In the genomic region with DNA sequence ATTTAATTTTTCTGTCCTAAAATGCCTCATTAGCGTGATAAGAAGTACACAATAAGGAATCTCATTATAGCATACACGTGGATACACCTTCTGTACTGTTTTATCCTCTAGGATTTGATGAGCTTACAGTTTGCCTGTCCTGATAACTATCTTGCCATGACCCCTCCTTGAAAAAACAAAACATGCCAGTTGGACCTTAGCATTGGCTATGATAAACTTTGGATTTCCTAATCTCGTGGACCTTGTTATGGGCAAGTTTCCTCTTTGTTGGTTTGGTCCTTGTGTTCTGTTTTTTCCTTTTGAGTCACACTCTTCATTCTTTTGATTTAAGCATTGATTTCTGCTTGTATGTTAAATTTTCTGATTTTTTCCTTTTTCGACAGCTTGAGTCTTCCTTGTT, we compare ENCODE assay signal across 36 mouse cellular contexts. TPM values are rescaled to one million over a fixed set of nuclear protein-coding genes. Genes with fewer than 3 reads are reported as not detected.
"Had no signal": no experiment of that assay in that cellular context is flagged by ENCODE, and none has a peak within 500 bp of the region (broad histone marks: within the 10 kb centered on the region; RNA-seq: fewer than 3 reads in every experiment).

No protein-coding gene starts in this region.

- DNase-seq: cerebellum, adult 2 months; cerebellum, adult 8-10 months; cerebellum, adult 9-10 months; cerebellum, adult 9-11 months; cerebellum, postnatal 10 days; cerebellum, postnatal 14 days; cerebellum, postnatal 25 days; cerebellum, postnatal 36 days; embryo, embryonic 11 days; forebrain, postnatal 0 days; gastrocnemius, adult 2 months; gastrocnemius, postnatal 10 days; gastrocnemius, postnatal 14 days; gastrocnemius, postnatal 25 days; gastrocnemius, postnatal 36 days; heart, adult 11 months; heart, adult 18-20 months; heart, adult 2 months had no signal

- H3K9ac ChIP-seq: embryonic facial prominence, embryonic 12.5 days; embryonic facial prominence, embryonic 13.5 days; embryonic facial prominence, embryonic 15.5 days; forebrain, embryonic 12.5 days; forebrain, embryonic 13.5 days; forebrain, embryonic 15.5 days; forebrain, postnatal 0 days had no signal

- H3K36me3 ChIP-seq: embryonic facial prominence, embryonic 10.5 days; embryonic facial prominence, embryonic 12.5 days; embryonic facial prominence, embryonic 13.5 days; embryonic facial prominence, embryonic 15.5 days; forebrain, embryonic 10.5 days; forebrain, embryonic 12.5 days; forebrain, embryonic 15.5 days had no signal

- H3K4me3 ChIP-seq: embryonic facial prominence, embryonic 10.5 days; embryonic facial prominence, embryonic 12.5 days; embryonic facial prominence, embryonic 13.5 days; embryonic facial prominence, embryonic 15.5 days; erythroblast, embryonic 14.5 days; forebrain, embryonic 10.5 days; forebrain, embryonic 12.5 days; forebrain, embryonic 13.5 days; forebrain, embryonic 15.5 days; gastrocnemius, adult 2 months; heart, adult 2 months had no signal

- H3K9me3 ChIP-seq: embryonic facial prominence, embryonic 12.5 days; embryonic facial prominence, embryonic 13.5 days; embryonic facial prominence, embryonic 15.5 days had no signal

- ATAC-seq: forebrain, embryonic 13.5 days; forebrain, embryonic 14.5 days; forebrain, embryonic 15.5 days; forebrain, embryonic 16.5 days; forebrain, postnatal 0 days had no signal

- H3K27ac ChIP-seq: embryonic facial prominence, embryonic 10.5 days; embryonic facial prominence, embryonic 12.5 days; embryonic facial prominence, embryonic 13.5 days; embryonic facial prominence, embryonic 15.5 days; forebrain, embryonic 10.5 days; forebrain, embryonic 12.5 days; forebrain, embryonic 13.5 days; forebrain, embryonic 15.5 days; gastrocnemius, adult 2 months; heart, adult 2 months had no signal

- H3K4me2 ChIP-seq: embryonic facial prominence, embryonic 12.5 days; embryonic facial prominence, embryonic 13.5 days; embryonic facial prominence, embryonic 15.5 days; forebrain, embryonic 12.5 days; forebrain, embryonic 13.5 days; forebrain, embryonic 15.5 days had no signal

- H3K27me3 ChIP-seq: embryonic facial prominence, embryonic 12.5 days; embryonic facial prominence, embryonic 13.5 days; embryonic facial prominence, embryonic 15.5 days; forebrain, embryonic 12.5 days; forebrain, embryonic 13.5 days; forebrain, embryonic 15.5 days had no signal

- H3K4me1 ChIP-seq: embryonic facial prominence, embryonic 10.5 days; embryonic facial prominence, embryonic 12.5 days; embryonic facial prominence, embryonic 13.5 days; embryonic facial prominence, embryonic 15.5 days; forebrain, embryonic 10.5 days; forebrain, embryonic 12.5 days; forebrain, embryonic 13.5 days; forebrain, embryonic 15.5 days had no signal

RNA-seq across cellular contexts. Expression of gene Mug1, which starts 10.3 kb away (rescaled TPM):
- total RNA-seq: common myeloid progenitor, adult 5-6 weeks; forebrain, postnatal 0 days; gastrocnemius, adult 2 months; gastrocnemius, postnatal 14 days; gastrocnemius, postnatal 25 days; granulocyte monocyte progenitor cell, adult 5-6 weeks; heart, adult 18-20 months; heart, adult 2 months had no signal
- polyA plus RNA-seq: cerebellum, adult 2 months; cortical plate, adult 2 months; embryonic facial prominence, embryonic 10.5 days; embryonic facial prominence, embryonic 11.5 days; embryonic facial prominence, embryonic 12.5 days; embryonic facial prominence, embryonic 13.5 days; embryonic facial prominence, embryonic 14.5 days; embryonic facial prominence, embryonic 15.5 days; erythroblast, embryonic 14.5 days; forebrain, embryonic 10.5 days; forebrain, embryonic 11.5 days; forebrain, embryonic 12.5 days; forebrain, embryonic 13.5 days; forebrain, embryonic 14.5 days; forebrain, embryonic 15.5 days; forebrain, embryonic 16.5 days; forebrain, postnatal 0 days; frontal cortex, adult 2 months; heart, adult 2 months had no signal
